In genomic region chr14:47664470-47664864, GRCm38 (mm10) we compare ENCODE assay signal across 20 mouse cellular contexts. TPM values are rescaled to one million over a fixed set of nuclear protein-coding genes. Genes with fewer than 3 reads are reported as not detected.
A peak's percentile ranks its signal among the peaks of the same experiment; 100 is the strongest.
DNase-seq lines count a peak whose midpoint lies in the region; TF ChIP-seq lines count a peak whose summit lies in the region.
"Had no signal": no experiment of that assay in that cellular context is flagged by ENCODE, and none has a peak within 500 bp of the region (broad histone marks: within the 10 kb centered on the region; RNA-seq: fewer than 3 reads in every experiment).

No protein-coding gene starts in this region.

- intact Hi-C loops in left cerebral cortex, adult 2 months (cut with DNase I) = loop anchor here (2.0 kb wide), 1 partner anchor 14 kb away; no protein-coding TSS in a partner anchor

- peaks cover 5% of the 10 kb centered on the region; the same call in 1 of the 2 replicates for H3K36me3 ChIP-seq in splenic B cell, adult 2 months (ENCODE audit: control insufficient read depth, insufficient read depth, low read length, poor library complexity, severe bottlenecking)

- H3K27me3 ChIP-seq in splenic B cell, adult 2 months (ENCODE audit: control insufficient read depth, insufficient read depth, low read length, poor library complexity, severe bottlenecking) = no peaks in the 10 kb centered on the region
- H3K27me3 ChIP-seq: heart, embryonic 15.5 days; kidney, embryonic 15.5 days; liver, embryonic 13.5 days; lung, embryonic 15.5 days; neural tube, embryonic 12.5 days had no signal

- no peak for TF ChIP-seq CTCF in left cerebral cortex, adult 2 months (IDR thresholded peaks at IDR 0.05)

- no peak for DNase-seq in left cerebral cortex, adult 2 months (ENCODE audit: extremely low spot score in 1 of 2, low spot score in 2 of 2)
- DNase-seq in left cerebral cortex, adult 9 months (ENCODE audit: low spot score in 2 of 2) = no peak
- DNase-seq in CD4-positive, CD25-positive, alpha-beta regulatory T cell, adult 2 months (ENCODE audit: low read depth, low spot score) = peak; percentile 11
- peak; percentile 33 for DNase-seq in brain, adult 2 months (ENCODE audit: low read depth, low spot score)
- peak; percentile 12 for DNase-seq in splenic B cell, adult 2 months (ENCODE audit: low read depth, low spot score)
- no peak for DNase-seq in cerebellum, adult 9-11 months
- DNase-seq in adrenal gland, postnatal 4 days (ENCODE audit: low spot score in 2 of 2) = no peak
- DNase-seq: cerebellum, adult 9-10 months; gastrocnemius, postnatal 25 days; layer of hippocampus, postnatal 36 days; left cerebral cortex, postnatal 4 days; liver, embryonic 13.5 days; right cerebral cortex, adult 18-20 months; thymus, postnatal 4 days had no signal

- H3K27ac ChIP-seq in left cerebral cortex, adult 2 months = peak overlapping the region; percentile 67
- H3K27ac ChIP-seq: heart, embryonic 15.5 days; hindbrain, embryonic 10.5 days; hindbrain, postnatal 0 days; kidney, embryonic 15.5 days; liver, embryonic 13.5 days; lung, embryonic 15.5 days; neural tube, embryonic 12.5 days had no signal

- no peak overlapping the region for H3K4me3 ChIP-seq in left cerebral cortex, adult 2 months
- H3K4me3 ChIP-seq: heart, embryonic 15.5 days; hindbrain, embryonic 10.5 days; kidney, embryonic 15.5 days; liver, embryonic 13.5 days; lung, embryonic 15.5 days; neural tube, embryonic 12.5 days had no signal

RNA-seq across cellular contexts. Expression of gene Ktn1, which starts 16.2 kb away (rescaled TPM):
- total RNA-seq in left cerebral cortex, adult 2 months (2021) = 10 to 100 TPM; 93.8 to 97.0 TPM
- total RNA-seq in adrenal gland, postnatal 4 days (2021) = 10 to 100 TPM; 86.4 to 89.8 TPM

Comparison
In these comparisons a context has a peak if more than half of its experiments do, and no peak if none do; other contexts are left out.
1. DNase-seq: peak in CD4-positive, CD25-positive, alpha-beta regulatory T cell, adult 2 months (single experiment), brain, adult 2 months (single experiment) and splenic B cell, adult 2 months (single experiment); none in left cerebral cortex, adult 2 months (0 of 2), left cerebral cortex, adult 9 months (0 of 2), cerebellum, adult 9-11 months (single experiment) and adrenal gland, postnatal 4 days (0 of 2).